Mouse (Mus musculus) embryo, embryonic 11.5 days (tissue): ENCODE data around the gene Ylpm1.

Experiments used
- DNase-seq: peaks from one replicate; pipeline ENCODE4 v3.0.0-alpha.2; 2012; ENCODE audit warnings: low read depth, low spot score

The Ylpm1 gene

GRCm38 (mm10) chr12:85009776-85010175 is 13.7 kb downstream of the Ylpm1 start:
- no peak for DNase-seq

GRCm38 (mm10) chr12:85010541-85010940 is 14.4 kb downstream of the Ylpm1 start:
- DNase-seq, result no peak

GRCm38 (mm10) chr12:85012185-85012584 is 16.1 kb downstream of the Ylpm1 start:
- no peak for DNase-seq

GRCm38 (mm10) chr12:85022071-85022470 is 25.9 kb downstream of the Ylpm1 start:
- DNase-seq, result no peak

GRCm38 (mm10) chr12:85032710-85033109 is 36.6 kb downstream of the Ylpm1 start:
- no peak for DNase-seq

- DNase-seq, result no peak
These were observed 55.1 kb downstream of the Ylpm1 start for GRCm38 (mm10) chr12:85051218-85051617.

GRCm38 (mm10) chr12:85071043-85071442 is 74.9 kb downstream of the Ylpm1 start:
- no peak for DNase-seq

- DNase-seq, result no peak
These were observed 81.0 kb downstream of the Ylpm1 start for GRCm38 (mm10) chr12:85077100-85077499.

- no peak for DNase-seq
These were observed 88.1 kb downstream of the Ylpm1 start for GRCm38 (mm10) chr12:85084257-85084656.

GRCm38 (mm10) chr12:85084941-85085340 is 88.8 kb downstream of the Ylpm1 start:
- DNase-seq, result no peak

- no peak for DNase-seq
These were observed 91.7 kb downstream of the Ylpm1 start for GRCm38 (mm10) chr12:85087845-85088244.

- no peak for DNase-seq
These were observed 95.1 kb downstream of the Ylpm1 start for GRCm38 (mm10) chr12:85091190-85091589.

GRCm38 (mm10) chr12:85092214-85092613 is 96.1 kb downstream of the Ylpm1 start:
- peak; percentile 44 for DNase-seq

- no peak for DNase-seq
These were observed 97.9 kb downstream of the Ylpm1 start for GRCm38 (mm10) chr12:85094010-85094409.

GRCm38 (mm10) chr12:85094706-85095105 is 98.6 kb downstream of the Ylpm1 start:
- DNase-seq, result no peak

GRCm38 (mm10) chr12:85095146-85095545 is 99.0 kb downstream of the Ylpm1 start:
- no peak for DNase-seq

GRCm38 (mm10) chr12:85095859-85096258 is 99.7 kb downstream of the Ylpm1 start:
- no peak for DNase-seq

- no peak for DNase-seq
These were observed 104.9 kb downstream of the Ylpm1 start for GRCm38 (mm10) chr12:85101001-85101400.

GRCm38 (mm10) chr12:85101521-85102106 is 105.5 kb downstream of the Ylpm1 start:
- DNase-seq, result no peak

GRCm38 (mm10) chr12:85103096-85103495 is 107.0 kb downstream of the Ylpm1 start:
- DNase-seq, result no peak

- no peak for DNase-seq
These were observed 108.7 kb downstream of the Ylpm1 start for GRCm38 (mm10) chr12:85104789-85105188.

GRCm38 (mm10) chr12:85106292-85106691 is 110.2 kb downstream of the Ylpm1 start:
- no peak for DNase-seq

- no peak for DNase-seq
These were observed 112.5 kb downstream of the Ylpm1 start for GRCm38 (mm10) chr12:85108643-85109042.

- DNase-seq, result no peak
These were observed 113.3 kb downstream of the Ylpm1 start for GRCm38 (mm10) chr12:85109426-85109825.
